Mouse (Mus musculus) forebrain, embryonic 14.5 days (tissue): ENCODE results near the gene Sgms1. TPM values are rescaled to one million over a fixed set of nuclear protein-coding genes. Genes with fewer than 3 reads are reported as not detected.

Experiments used
- ATAC-seq: fragments of 200-750 bp; cut with Nextera tagmentation; 2 replicates; pipeline ENCODE4 v1.8.0; 2017; ENCODE audit warnings: mild to moderate bottlenecking, moderate library complexity
- DNase-seq: peaks from one replicate; pipeline ENCODE4 v3.0.0-alpha.2; 2015; ENCODE audit warnings: low spot score
- H3K27ac ChIP-seq: fragments of 300-500 bp; sonication (generic); 2 replicates; pipeline ENCODE4 v1.5.1; 2014; ENCODE audit warnings: low read depth, mild to moderate bottlenecking, control low read depth, low read length, moderate library complexity
- H3K27me3 ChIP-seq: fragments of 300-500 bp; sonication (generic); replicated peaks from 2 replicates; pipeline ENCODE4 v1.6.1; 2014; ENCODE audit warnings: low read length, control low read depth, mixed read lengths; ENCODE audit not compliant: control insufficient read depth, insufficient read depth
- H3K36me3 ChIP-seq: fragments of 300-500 bp; sonication (generic); 2 replicates; pipeline ENCODE4 v1.6.1; 2014; ENCODE audit warnings: low read length, control low read depth; ENCODE audit not compliant: control insufficient read depth, insufficient read depth
- H3K4me1 ChIP-seq: fragments of 300-500 bp; sonication (generic); 2 replicates; pipeline ENCODE4 v1.6.1; 2014; ENCODE audit warnings: antibody characterized with exemption, low read length, control low read depth; ENCODE audit not compliant: control insufficient read depth, insufficient read depth
- H3K4me2 ChIP-seq: fragments of 300-500 bp; sonication (generic); 2 replicates; pipeline ENCODE4 v1.6.1; 2014; ENCODE audit warnings: mild to moderate bottlenecking, control low read depth, low read length
- H3K4me3 ChIP-seq: fragments of 300-500 bp; sonication (generic); 2 replicates; pipeline ENCODE4 v1.5.1; 2014; ENCODE audit warnings: low read depth, low read length, control low read depth
- H3K9ac ChIP-seq: fragments of 300-500 bp; sonication (generic); 2 replicates; pipeline ENCODE4 v1.6.1; 2014; ENCODE audit warnings: mild to moderate bottlenecking, low read length, control low read depth, moderate library complexity
- H3K9me3 ChIP-seq: fragments of 300-500 bp; sonication (generic); replicated peaks from 2 replicates; pipeline ENCODE4 v1.6.1; 2016; ENCODE audit warnings: low read length, control low read depth, mixed read lengths; ENCODE audit not compliant: control insufficient read depth
- WGBS: fragments of 180-500 bp; shearing (Covaris S2); extraction: QIAGEN DNeasy Blood & Tissue Kit; methylation state at CpG from one replicate; pipeline ENCODE4 v1.1.7; 2014; 5-methylcytosine and 5-hydroxymethylcytosine counted together
- polyA plus RNA-seq: library from polyadenylated mRNA; unstranded; fragments of >200 nt; fragmentation: Nextera tagmentation; extraction: Ambion mirVana; gene quantifications from 2 replicates; pipeline ENCODE4 v1.2.1, GENCODE M21; 2014

The Sgms1 gene
- polyA plus RNA-seq, 1 experiment from 2014 or later, result 5.9 TPM

- no peak overlapping the region for H3K9ac ChIP-seq
- DNase-seq (no peak), ATAC-seq (no peak)
- H3K9me3 ChIP-seq, result no peaks in the 10 kb centered on the region
- H3K4me1 ChIP-seq, result no peaks in the 10 kb centered on the region
- no peak overlapping the region for H3K4me3 ChIP-seq
- H3K36me3 ChIP-seq, result no peaks in the 10 kb centered on the region
- no peaks in the 10 kb centered on the region for H3K27me3 ChIP-seq
- no peak overlapping the region for H3K4me2 ChIP-seq
- no peak overlapping the region for H3K27ac ChIP-seq
- 93% methylated on average over 9 of the region's 9 CpGs for WGBS
These were observed 265.4 kb downstream of the Sgms1 start for GRCm38 (mm10) chr19:32124155-32124554.

DNA sequence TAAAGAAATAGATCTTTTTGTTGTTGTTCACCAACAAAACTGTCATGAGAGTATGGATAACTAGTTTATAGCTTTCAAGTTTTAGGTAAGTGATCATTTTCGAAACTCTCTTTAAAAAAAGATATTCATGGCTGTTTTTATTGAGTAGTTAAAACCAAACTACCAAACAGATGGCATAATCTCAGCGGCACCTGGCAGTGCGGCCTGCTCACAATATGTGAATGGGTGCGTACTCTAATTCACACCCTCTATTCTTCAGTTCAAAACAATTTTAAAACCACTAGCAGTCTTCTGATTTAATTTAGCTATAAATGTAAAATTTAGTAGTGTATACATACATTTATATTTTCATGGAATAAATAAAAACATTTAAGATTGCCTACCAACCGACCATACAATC, 266.3 kb downstream of the Sgms1 start:
- no peak overlapping the region for H3K9ac ChIP-seq
- H3K36me3 ChIP-seq, result no peaks in the 10 kb centered on the region
- H3K4me2 ChIP-seq, result no peak overlapping the region
- ATAC-seq, result no peak
- WGBS, result 75% methylated on average over 5 of the region's 5 CpGs
- H3K9me3 ChIP-seq, result no peaks in the 10 kb centered on the region
- no peaks in the 10 kb centered on the region for H3K4me1 ChIP-seq
- DNase-seq, result peak; percentile 19
- no peaks in the 10 kb centered on the region for H3K27me3 ChIP-seq
- H3K27ac ChIP-seq, result no peak overlapping the region
- H3K4me3 ChIP-seq, result no peak overlapping the region

- no peaks in the 10 kb centered on the region for H3K4me1 ChIP-seq
- WGBS, result 86% methylated on average over 1 of the region's 1 CpGs
- H3K36me3 ChIP-seq, result no peaks in the 10 kb centered on the region
- ATAC-seq (no peak), DNase-seq (no peak)
- H3K4me2 ChIP-seq, result no peak overlapping the region
- no peak overlapping the region for H3K4me3 ChIP-seq
- H3K27me3 ChIP-seq, result no peaks in the 10 kb centered on the region
- H3K27ac ChIP-seq, result no peak overlapping the region
- no peaks in the 10 kb centered on the region for H3K9me3 ChIP-seq
- no peak overlapping the region for H3K9ac ChIP-seq
These were observed 268.7 kb downstream of the Sgms1 start for GRCm38 (mm10) chr19:32120798-32121197.

- no peak overlapping the region for H3K9ac ChIP-seq
- H3K4me1 ChIP-seq, result no peaks in the 10 kb centered on the region
- no peak overlapping the region for H3K4me2 ChIP-seq
- DNase-seq, result no peak
- H3K9me3 ChIP-seq, result no peaks in the 10 kb centered on the region
- H3K27me3 ChIP-seq, result no peaks in the 10 kb centered on the region
- H3K36me3 ChIP-seq, result no peaks in the 10 kb centered on the region
- H3K4me3 ChIP-seq, result no peak overlapping the region
- 89% methylated on average over 2 of the region's 2 CpGs for WGBS
- no peak for ATAC-seq
- H3K27ac ChIP-seq, result no peak overlapping the region
These were observed 269.8 kb downstream of the Sgms1 start for GRCm38 (mm10) chr19:32119666-32120065.

- H3K27me3 ChIP-seq, result no peaks in the 10 kb centered on the region
- H3K27ac ChIP-seq, result no peak overlapping the region
These were observed 271.0 kb downstream of the Sgms1 start for GRCm38 (mm10) chr19:32118496-32118895.

DNA sequence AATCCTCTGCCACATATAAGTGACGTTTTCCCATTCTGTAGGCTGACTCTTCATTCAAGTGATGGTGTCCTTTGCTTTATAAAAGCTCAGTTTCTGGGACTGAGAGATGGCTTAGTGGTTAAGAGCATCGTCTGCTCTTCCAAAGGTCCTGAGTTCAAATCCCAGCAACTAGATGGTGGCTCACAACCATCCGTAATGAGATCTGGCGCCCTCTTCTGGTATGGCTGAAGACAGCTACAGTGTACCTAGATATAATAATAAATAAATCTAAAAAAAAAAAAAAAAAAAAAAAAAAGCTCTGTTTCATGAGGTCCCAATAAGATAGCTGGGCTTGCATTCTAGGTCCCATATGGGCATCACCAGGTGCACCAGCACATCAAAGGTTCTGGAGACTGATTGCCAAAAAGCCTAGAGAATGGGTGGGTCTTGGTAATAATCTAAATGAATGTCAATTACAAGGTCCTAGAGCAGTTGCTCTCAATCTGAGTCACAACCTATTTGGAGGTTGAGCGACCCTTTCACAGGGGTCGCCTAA, 272.0 kb downstream of the Sgms1 start:
- ATAC-seq (no peak), DNase-seq (no peak)
- H3K9me3 ChIP-seq, result no peaks in the 10 kb centered on the region
- no peak overlapping the region for H3K27ac ChIP-seq
- no peaks in the 10 kb centered on the region for H3K27me3 ChIP-seq
- no peaks in the 10 kb centered on the region for H3K36me3 ChIP-seq
- H3K4me1 ChIP-seq, result no peaks in the 10 kb centered on the region
- WGBS, result 76% methylated on average over 6 of the region's 6 CpGs
- H3K4me2 ChIP-seq, result no peak overlapping the region
- H3K4me3 ChIP-seq, result no peak overlapping the region
- no peak overlapping the region for H3K9ac ChIP-seq

More at GRCm38 (mm10) chr19:32118496-32118895, 271.0 kb downstream of the Sgms1 start:
- Histone ChIP-seq H3K4me1 (no peaks in the 10 kb centered on the region), H3K4me2 (no peak overlapping the region), H3K9ac (no peak overlapping the region), H3K4me3 (no peak overlapping the region), H3K9me3 (no peaks in the 10 kb centered on the region), H3K36me3 (no peaks in the 10 kb centered on the region)
- no peak for ATAC-seq
- 93% methylated on average over 3 of the region's 3 CpGs for WGBS
- no peak for DNase-seq

DNA sequence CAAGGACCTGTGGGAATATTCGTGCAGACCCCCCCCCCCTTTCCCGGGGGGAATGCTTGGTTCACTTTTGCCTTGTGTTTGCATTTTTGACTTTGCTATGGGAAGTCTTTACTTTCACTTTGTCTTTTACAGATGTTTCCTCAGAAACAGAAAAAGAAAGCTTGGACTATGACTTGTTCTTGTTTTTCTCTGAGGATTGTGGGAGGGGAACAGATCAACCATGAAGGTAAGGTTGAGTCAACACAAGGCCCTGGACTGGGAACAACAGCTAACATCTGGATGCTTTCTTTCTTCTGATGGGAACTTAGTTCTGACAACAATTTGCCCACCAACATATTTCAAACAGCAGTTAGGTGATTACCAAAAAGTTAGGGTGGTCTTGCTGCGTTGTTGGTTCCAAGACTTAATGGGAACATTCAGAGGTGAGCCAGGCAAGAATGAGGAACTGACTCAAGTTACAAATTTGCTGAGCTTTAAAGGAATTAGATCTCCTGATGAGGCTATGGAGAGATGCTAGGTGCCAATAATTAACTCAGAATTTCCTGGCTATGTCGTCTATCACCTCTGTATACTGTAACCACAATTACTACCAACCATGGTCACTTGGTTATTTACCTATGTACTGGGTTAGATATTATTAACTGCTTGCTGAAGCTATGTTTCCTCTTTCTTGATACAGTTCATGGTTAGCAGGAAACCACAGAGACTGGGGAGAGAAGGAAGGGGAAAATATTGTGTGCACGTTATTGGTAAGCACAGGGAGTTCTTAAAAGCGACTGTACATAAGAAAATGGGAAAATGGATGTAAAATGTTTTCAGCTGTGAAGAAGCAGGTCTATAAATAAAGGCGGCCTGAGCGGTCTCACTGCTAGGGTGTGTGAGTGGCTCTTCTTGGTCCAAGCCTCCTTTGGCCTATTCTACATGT, 277.4 kb downstream of the Sgms1 start:
- Histone ChIP-seq H3K9ac (no peak overlapping the region), H3K36me3 (no peaks in the 10 kb centered on the region), H3K27ac (no peak overlapping the region), H3K9me3 (no peaks in the 10 kb centered on the region), H3K27me3 (no peaks in the 10 kb centered on the region), H3K4me2 (no peak overlapping the region), H3K4me1 (no peaks in the 10 kb centered on the region), H3K4me3 (no peak overlapping the region)
- no peak for DNase-seq
- 93% methylated on average over 8 of the region's 8 CpGs for WGBS
- ATAC-seq, result no peak

DNA sequence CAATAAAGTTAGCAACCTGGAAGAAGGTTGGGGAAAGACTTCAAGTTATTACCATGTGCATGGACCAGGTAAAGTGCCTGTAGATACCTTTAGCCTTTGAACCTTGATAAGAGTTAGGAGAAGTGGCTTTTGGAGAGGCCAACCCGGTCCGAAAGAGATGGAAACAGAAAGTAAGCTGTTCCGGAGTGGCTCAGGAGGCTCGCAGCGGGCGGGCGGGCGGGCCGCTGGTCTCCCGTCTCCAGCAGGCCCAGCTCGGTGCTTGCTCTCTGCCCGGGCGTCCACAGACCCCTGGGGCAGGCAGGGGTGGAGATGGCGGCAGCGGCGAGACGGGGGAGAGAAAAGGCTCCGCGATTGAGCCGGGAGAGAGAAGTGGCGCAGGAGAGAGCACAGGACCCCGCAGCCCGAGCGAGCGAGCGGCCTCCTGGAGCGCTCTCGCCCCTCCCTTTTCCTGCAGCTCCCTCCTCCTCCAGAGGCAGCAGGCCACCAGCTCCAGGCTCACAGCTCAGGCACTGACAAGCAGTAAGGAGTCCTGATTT, 281.7 kb downstream of the Sgms1 start, which contains the start of gene Asah2:
Gene Asah2, minus strand, starts transcription at position 441 of the 536 bp plus-strand sequence.
- DNase-seq, result peak; percentile 79
- H3K9ac ChIP-seq, result peak within 1 kb of the TSS; percentile 82
- H3K36me3 ChIP-seq, result no peaks in the 10 kb centered on the region
- no peaks in the 10 kb centered on the region for H3K9me3 ChIP-seq
- peak within 1 kb of the TSS; percentile 65 for H3K4me2 ChIP-seq
- peak; percentile 98 for ATAC-seq
- no peaks in the 10 kb centered on the region for H3K27me3 ChIP-seq
- no peaks in the 10 kb centered on the region for H3K4me1 ChIP-seq
- WGBS, result 1% methylated on average over 23 of the region's 28 CpGs
- peak within 1 kb of the TSS; percentile 51 for H3K4me3 ChIP-seq
- H3K27ac ChIP-seq, result peak within 1 kb of the TSS; percentile 60; the same call in 1 of the 2 replicates

DNA sequence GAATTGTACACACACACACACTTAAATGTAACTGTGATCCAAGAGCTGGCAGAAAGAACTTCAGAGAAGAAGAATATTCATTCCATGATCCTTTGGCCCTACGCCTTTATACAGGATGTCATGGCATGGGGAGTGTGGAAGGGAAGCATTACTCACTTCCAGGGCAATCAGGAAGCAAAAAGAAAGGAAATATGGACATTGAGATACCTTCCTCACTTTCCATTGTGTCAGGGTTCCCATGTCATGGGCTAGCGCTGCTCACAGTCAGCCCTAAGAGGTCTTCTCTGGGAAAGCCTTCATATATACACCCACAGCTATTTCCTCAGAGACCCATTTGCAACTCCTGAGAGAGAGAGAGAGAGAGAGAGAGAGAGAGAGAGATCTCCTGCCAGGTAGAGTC, 282.8 kb downstream of the Sgms1 start:
- no peaks in the 10 kb centered on the region for H3K4me1 ChIP-seq
- DNase-seq (no peak), ATAC-seq (no peak)
- 96% methylated on average over 2 of the region's 2 CpGs for WGBS
- H3K27ac ChIP-seq, result no peak overlapping the region
- no peaks in the 10 kb centered on the region for H3K9me3 ChIP-seq
- no peak overlapping the region for H3K4me3 ChIP-seq
- H3K27me3 ChIP-seq, result no peaks in the 10 kb centered on the region
- no peak overlapping the region for H3K9ac ChIP-seq
- H3K4me2 ChIP-seq, result no peak overlapping the region
- H3K36me3 ChIP-seq, result no peaks in the 10 kb centered on the region
